Mouse (Mus musculus): ENCODE measurements at regions not wholly inside any gene's neighbourhood (a gene's known extent, or its start where the extent isn't known, plus 50 kb on each side); places are given as distances from the start of the nearest gene placed in this dataset.
A peak's percentile ranks its signal among the peaks of the same experiment; 100 is the strongest.
"Not testable (repeated sequence)": the region's sequence is repeated elsewhere in the genome, so short reads cannot be mapped to it uniquely, and the experiment has no call there.

DNA sequence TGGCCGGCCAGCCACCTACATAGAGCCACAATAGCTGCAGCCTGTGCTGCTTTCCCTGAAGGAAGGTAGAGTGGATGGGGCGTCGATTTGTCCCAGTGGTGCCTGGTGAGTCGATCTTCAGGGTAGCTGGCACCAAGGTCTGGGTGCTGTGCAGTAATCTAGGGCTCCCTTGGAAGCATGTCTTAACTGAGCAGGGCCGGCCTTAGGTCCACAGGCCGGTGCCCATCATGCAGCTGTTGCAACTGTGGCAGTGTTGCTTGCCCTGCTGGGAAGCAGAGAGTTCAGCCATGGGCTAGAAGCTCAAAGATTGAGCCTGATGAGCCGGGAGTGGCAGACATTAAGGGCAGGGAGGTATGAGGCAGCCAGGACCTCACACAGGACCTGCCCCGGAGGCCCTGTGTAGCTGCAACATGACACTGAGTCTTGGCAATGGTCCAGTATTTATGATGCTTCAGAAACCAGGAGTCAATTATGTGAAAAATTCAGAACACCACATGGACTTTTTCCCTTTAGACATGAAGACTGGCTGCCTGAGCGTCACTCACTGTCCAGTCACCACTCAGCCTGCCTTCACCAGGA lies 488.3 kb upstream of the Dab2 start:
- no peaks in the 10 kb centered on the region; the same call in 1 of the 2 replicates for H3K9me3 ChIP-seq
- no peak overlapping the region for H3K9ac ChIP-seq
- no peak overlapping the region for H3K27ac ChIP-seq (replicated peaks)
- no peak for ATAC-seq (ENCODE audit: extremely low read depth, insufficient number of reproducible peaks, low FRiP score, low TSS enrichment)
- no peak overlapping the region for H3K4me2 ChIP-seq
- 67% methylated on average over 9 of the region's 9 CpGs for WGBS
- peaks cover 5% of the 10 kb centered on the region; the same call in 1 of the 2 replicates for H3K4me1 ChIP-seq
- no peak overlapping the region for H3K4me3 ChIP-seq
- no peaks in the 10 kb centered on the region for H3K36me3 ChIP-seq
- no peaks in the 10 kb centered on the region for H3K27me3 ChIP-seq (replicated peaks)

DNA sequence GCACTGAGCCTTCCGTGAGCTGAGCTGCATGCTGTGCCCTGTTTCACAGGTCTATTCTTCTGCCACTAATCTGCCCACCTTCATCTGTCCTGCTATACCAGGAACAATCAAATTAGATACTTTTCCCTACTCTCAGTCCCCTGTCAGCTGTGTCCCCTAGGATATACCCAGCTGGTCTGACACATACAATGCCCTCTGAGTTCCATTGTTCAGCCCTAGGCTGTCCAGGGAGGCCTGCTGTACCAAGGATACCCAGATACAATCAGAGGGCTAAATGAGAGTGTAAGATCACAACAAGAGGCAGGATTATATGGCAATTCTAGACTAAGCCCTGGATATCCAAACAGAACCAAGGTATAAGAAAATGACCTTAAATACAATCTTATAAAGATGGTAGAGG lies 487.6 kb upstream of the Dab2 start:
- Histone ChIP-seq H3K4me3 (no peak overlapping the region), H3K4me1 (peaks cover 5% of the 10 kb centered on the region; the same call in 1 of the 2 replicates), H3K9ac (no peak overlapping the region), H3K27me3 (replicated peaks) (no peaks in the 10 kb centered on the region), H3K9me3 (no peaks in the 10 kb centered on the region; the same call in 1 of the 2 replicates), H3K4me2 (no peak overlapping the region), H3K27ac (replicated peaks) (no peak overlapping the region), H3K36me3 (no peaks in the 10 kb centered on the region)
- 72% methylated on average over 1 of the region's 1 CpGs for WGBS
- no peak for ATAC-seq (ENCODE audit: extremely low read depth, insufficient number of reproducible peaks, low FRiP score, low TSS enrichment)

DNA sequence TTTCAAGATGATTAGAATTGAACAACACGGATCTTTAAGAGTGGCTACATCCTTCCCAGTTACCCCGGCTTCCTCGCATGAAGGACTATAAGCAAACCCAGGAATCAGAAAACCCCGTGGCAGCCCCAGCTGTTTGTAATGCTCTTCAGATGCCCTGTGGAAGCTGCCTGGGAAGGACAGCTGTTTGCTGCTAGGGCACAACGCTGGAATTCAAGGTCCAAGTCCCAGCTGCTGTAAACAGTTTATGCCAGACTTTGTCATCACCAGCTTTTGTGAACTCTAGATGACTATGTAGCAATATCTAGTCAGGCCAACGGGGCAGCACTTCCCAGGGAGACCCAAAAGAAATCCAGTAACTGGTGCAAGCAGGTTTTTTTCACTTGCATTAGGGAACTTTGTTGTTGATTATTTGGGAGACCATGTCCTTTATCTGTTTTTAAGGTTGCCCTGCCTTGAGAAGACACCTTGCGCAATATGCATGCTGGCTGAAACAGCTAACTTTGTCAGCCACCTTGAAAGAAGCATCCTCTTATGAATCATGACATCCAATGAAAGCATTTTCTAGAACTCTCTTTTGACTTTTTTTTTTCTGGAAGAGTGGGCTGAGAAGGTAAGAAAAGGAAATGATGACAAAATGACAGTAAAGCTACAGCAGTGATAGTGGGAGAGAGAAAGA lies 481.5 kb upstream of the Dab2 start:
- Histone ChIP-seq H3K4me3 (no peak overlapping the region), H3K27ac (replicated peaks) (no peak overlapping the region), H3K9ac (no peak overlapping the region), H3K4me1 (no peaks in the 10 kb centered on the region), H3K9me3 (no peaks in the 10 kb centered on the region), H3K27me3 (replicated peaks) (no peaks in the 10 kb centered on the region), H3K36me3 (no peaks in the 10 kb centered on the region), H3K4me2 (no peak overlapping the region)
- ATAC-seq (ENCODE audit: extremely low read depth, insufficient number of reproducible peaks, low FRiP score, low TSS enrichment), result no peak
- 61% methylated on average over 7 of the region's 7 CpGs for WGBS

DNA sequence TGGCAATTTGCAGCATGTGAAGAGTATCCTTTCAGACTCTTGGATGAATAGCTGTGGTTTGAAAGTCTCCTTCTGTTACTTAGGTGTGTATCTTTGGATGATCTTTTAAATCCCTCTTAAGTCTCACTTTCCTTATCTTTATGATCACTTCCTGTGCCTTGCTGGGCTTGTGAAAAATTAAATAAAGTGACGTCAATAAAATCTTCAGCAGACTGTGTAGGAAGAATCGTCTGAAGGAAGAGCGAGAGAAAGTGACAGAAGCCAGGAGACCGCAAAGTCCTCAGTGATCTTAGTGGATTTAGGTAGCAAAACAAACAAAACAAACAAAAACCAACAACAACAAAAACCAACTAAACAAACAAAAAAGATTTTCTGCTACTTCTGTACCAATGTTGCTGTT lies 459.6 kb upstream of the Dab2 start:
- Histone ChIP-seq H3K27ac (replicated peaks) (no peak overlapping the region), H3K4me1 (no peaks in the 10 kb centered on the region), H3K4me2 (no peak overlapping the region), H3K4me3 (no peak overlapping the region), H3K9me3 (no peaks in the 10 kb centered on the region), H3K27me3 (replicated peaks) (no peaks in the 10 kb centered on the region), H3K36me3 (no peaks in the 10 kb centered on the region), H3K9ac (no peak overlapping the region)
- WGBS, result 70% methylated on average over 4 of the region's 4 CpGs
- no peak for ATAC-seq (ENCODE audit: extremely low read depth, insufficient number of reproducible peaks, low FRiP score, low TSS enrichment)

DNA sequence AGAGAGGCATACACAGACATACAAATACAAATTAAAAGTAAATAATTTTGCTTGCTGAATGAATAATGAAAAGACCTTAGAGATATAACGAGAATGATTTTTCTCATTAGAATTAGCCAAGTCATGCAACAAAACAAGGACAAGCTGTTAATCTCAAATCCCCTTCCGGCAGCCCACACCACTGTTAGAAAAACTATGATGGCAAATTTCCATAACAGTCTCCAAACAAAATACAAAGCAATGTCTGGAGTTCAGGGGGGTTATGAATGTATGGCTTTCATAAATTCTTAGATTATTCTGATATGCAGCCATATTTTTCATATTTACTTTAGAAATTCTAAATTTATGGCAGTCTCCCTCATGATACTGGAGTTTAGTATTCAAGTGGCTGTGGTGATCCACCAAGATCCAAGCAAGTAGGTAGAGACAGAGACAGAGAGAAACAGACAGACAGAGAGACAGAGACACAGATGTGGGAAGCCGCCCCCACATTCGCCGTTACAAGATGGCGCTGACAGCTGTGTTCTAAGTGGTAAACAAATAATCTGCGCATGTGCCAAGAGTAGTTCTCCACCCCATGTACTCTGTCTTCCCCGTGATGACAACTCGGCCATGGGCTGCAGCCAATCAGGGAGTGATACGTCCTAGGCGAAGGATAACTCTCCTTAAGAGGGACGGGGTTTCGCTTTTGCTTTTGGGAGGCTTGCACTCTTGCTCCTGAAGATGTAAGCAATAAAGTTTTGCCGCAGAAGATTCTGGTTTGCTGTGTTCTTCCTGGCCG lies 458.0 kb upstream of the Dab2 start:
- H3K4me3 ChIP-seq; H3K36me3 ChIP-seq; H3K27ac ChIP-seq (replicated peaks); ATAC-seq (ENCODE audit: extremely low read depth, insufficient number of reproducible peaks, low FRiP score, low TSS enrichment); H3K4me2 ChIP-seq; H3K9me3 ChIP-seq; H3K4me1 ChIP-seq; H3K9ac ChIP-seq; H3K27me3 ChIP-seq (replicated peaks): not testable (repeated sequence)
- 80% methylated on average over 15 of the region's 15 CpGs for WGBS

DNA sequence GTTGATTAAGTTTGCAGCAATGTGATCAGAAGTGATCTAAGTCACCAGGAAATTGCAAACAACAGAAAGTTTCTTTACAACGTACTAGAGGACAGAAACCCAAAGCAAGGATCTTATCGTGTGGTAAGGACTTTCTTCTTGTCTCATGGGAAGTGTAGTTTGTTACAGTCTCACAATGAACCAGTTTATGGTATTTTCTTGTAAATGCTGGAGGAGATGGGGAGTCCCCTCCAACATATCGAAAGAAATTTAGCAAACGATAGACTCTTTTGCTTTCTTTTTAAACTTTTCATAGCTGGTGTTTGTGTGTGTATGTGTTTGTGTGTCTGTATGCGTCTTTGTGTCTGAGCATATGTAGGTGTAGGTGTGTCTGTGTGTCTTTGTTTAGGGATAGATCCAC lies 453.0 kb upstream of the Dab2 start:
- Histone ChIP-seq H3K9me3 (no peaks in the 10 kb centered on the region), H3K4me1 (no peaks in the 10 kb centered on the region), H3K27me3 (replicated peaks) (no peaks in the 10 kb centered on the region), H3K36me3 (no peaks in the 10 kb centered on the region), H3K4me3 (no peak overlapping the region), H3K9ac (no peak overlapping the region), H3K4me2 (no peak overlapping the region), H3K27ac (replicated peaks) (no peak overlapping the region)
- ATAC-seq (ENCODE audit: extremely low read depth, insufficient number of reproducible peaks, low FRiP score, low TSS enrichment), result no peak
- 78% methylated on average over 5 of the region's 5 CpGs for WGBS

DNA sequence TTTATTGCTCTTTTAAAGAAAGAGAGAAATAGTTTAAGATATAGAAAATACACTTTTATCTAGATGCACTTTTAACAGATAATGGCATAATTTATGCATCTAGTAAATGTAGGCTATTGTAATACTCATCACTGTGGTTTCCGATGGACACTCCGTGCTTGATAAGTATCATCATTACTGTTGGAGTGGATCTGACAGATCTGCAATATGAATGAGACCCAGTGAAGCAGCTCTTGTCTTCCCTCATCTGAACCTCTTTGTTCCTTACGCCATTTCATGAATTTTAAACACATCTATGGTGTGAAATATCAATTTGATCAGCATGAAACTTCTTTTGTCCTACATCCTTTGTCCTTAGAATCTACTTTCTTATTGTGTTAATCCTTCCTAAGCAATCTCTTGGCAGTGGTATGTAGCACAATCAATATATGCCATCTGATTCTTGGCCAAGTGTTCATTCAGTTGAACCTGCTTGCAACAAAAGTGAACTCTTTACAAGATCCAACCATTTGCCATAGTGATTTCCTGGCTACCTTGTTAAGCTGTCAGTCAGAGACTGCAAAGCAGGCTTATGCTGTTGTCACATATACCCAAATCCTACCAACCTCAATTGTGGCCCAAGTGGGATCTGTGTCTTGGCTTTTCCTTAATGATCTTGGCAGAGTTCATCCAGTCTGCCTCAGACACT lies 452.0 kb upstream of the Dab2 start:
- Histone ChIP-seq H3K27me3 (replicated peaks) (no peaks in the 10 kb centered on the region), H3K4me1 (0 out of 2 replicates have a peak, but pooled peaks cover 1% of the 10 kb centered on the region), H3K4me2 (no peak overlapping the region), H3K9ac (no peak overlapping the region), H3K36me3 (no peaks in the 10 kb centered on the region), H3K4me3 (no peak overlapping the region), H3K9me3 (no peaks in the 10 kb centered on the region), H3K27ac (replicated peaks) (no peak overlapping the region)
- ATAC-seq (ENCODE audit: extremely low read depth, insufficient number of reproducible peaks, low FRiP score, low TSS enrichment), result no peak
- WGBS, result 83% methylated on average over 3 of the region's 3 CpGs

DNA sequence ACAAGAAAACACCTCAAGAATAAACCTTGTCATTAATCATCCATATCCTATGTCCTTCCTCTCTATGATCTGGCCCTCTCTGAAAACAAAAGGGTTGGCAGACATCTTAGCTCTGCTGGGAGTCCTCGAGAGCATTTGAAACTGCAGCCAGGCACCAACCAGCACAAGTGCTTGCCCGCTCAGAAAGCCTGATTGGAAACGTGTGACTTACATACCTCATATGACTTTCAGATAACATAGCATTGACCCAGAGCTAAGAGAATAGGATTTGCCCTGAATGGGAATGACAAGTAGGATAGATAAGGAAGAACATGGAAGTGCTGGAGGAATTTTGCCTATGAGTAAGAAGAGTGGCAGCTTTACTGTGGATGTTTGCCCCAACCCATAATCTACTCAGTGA lies 447.1 kb upstream of the Dab2 start:
- WGBS, result 9% methylated on average over 3 of the region's 3 CpGs
- no peaks in the 10 kb centered on the region for H3K36me3 ChIP-seq
- H3K9ac ChIP-seq, result no peak overlapping the region
- peak overlapping the region; percentile 42; the same call in 1 of the 2 replicates for H3K27ac ChIP-seq (replicated peaks)
- H3K27me3 ChIP-seq (replicated peaks), result no peaks in the 10 kb centered on the region
- ATAC-seq (ENCODE audit: extremely low read depth, insufficient number of reproducible peaks, low FRiP score, low TSS enrichment), result no peak
- H3K4me2 ChIP-seq, result no peak overlapping the region; the same call in 1 of the 2 replicates
- H3K9me3 ChIP-seq, result no peaks in the 10 kb centered on the region
- 0 out of 2 replicates have a peak, but pooled peaks cover 4% of the 10 kb centered on the region for H3K4me1 ChIP-seq
- no peak overlapping the region for H3K4me3 ChIP-seq

DNA sequence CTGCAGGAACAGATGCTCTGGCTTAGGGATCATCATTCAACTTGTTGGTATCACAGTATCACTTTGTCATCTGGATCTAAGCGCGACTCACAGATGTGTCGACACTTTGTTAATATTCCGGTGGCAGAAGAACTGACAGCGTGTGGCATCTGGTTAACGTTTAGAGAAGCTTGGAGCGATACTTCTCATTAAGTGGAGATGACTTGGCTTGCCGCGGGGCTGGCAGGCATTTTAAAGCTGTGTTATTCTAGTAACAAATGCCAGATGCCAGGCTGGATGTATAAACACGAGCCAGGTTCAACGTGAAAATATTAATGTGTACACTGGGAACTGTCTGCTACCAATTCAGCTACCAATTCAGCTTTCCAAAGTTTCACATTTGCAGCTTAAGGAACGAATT lies 430.3 kb upstream of the Dab2 start:
- no peaks in the 10 kb centered on the region for H3K36me3 ChIP-seq
- no peaks in the 10 kb centered on the region for H3K27me3 ChIP-seq (replicated peaks)
- H3K4me1 ChIP-seq, result peaks cover 13% of the 10 kb centered on the region; the same call in 1 of the 2 replicates
- peak overlapping the region; percentile 62 for H3K4me2 ChIP-seq
- no peak overlapping the region for H3K27ac ChIP-seq (replicated peaks)
- 20% methylated on average over 12 of the region's 12 CpGs for WGBS
- no peak for ATAC-seq (ENCODE audit: extremely low read depth, insufficient number of reproducible peaks, low FRiP score, low TSS enrichment)
- H3K9me3 ChIP-seq, result no peaks in the 10 kb centered on the region
- peak overlapping the region; percentile 14 for H3K4me3 ChIP-seq
- H3K9ac ChIP-seq, result no peak overlapping the region

DNA sequence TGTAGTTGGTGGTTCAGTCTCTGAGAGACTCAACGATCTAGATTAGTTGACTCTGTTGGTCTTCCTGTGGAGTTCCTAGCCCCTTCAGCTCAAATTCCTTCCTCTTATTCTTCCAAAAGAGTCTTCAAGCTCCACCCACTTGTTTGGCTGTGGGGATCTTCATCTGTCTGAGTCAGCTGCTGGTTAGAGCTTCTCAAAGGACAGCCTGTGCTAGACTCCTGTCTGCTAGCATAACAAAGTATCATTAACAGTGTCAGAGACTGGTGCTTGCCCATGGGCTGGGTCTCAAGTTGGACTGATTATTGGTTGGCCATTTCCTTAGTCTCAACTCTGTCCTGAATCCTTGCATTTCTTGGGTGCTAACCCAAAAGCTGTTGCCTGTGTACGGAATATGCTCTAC lies 429.7 kb upstream of the Dab2 start:
- Histone ChIP-seq H3K27ac (replicated peaks) (no peak overlapping the region), H3K27me3 (replicated peaks) (no peaks in the 10 kb centered on the region), H3K4me1 (peaks cover 13% of the 10 kb centered on the region; the same call in 1 of the 2 replicates), H3K4me3 (peak overlapping the region; percentile 14; the same call in 1 of the 2 replicates), H3K36me3 (no peaks in the 10 kb centered on the region), H3K9me3 (no peaks in the 10 kb centered on the region), H3K9ac (no peak overlapping the region), H3K4me2 (peak overlapping the region; percentile 62)
- 59% methylated on average over 2 of the region's 2 CpGs for WGBS
- no peak for ATAC-seq (ENCODE audit: extremely low read depth, insufficient number of reproducible peaks, low FRiP score, low TSS enrichment)

DNA sequence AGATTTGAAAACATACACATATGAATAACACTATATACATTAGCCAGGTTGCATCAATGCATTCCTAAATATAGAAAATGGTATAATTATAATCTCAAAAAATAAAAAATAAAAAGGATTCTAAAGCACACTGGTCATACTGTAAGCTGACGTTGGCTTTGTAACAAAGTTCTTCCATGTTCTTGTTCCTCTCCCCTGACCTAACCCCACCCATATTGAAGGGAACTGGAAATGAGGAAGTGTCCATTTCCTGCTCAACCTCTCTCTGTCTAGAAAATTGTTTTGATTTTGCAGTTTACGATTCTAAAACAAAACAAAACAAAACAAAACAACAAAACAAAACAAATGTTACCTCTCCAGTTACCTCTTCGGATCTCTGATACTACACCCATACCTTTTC lies 427.5 kb upstream of the Dab2 start:
- WGBS, result 65% methylated on average over 3 of the region's 3 CpGs
- no peaks in the 10 kb centered on the region for H3K36me3 ChIP-seq
- H3K27me3 ChIP-seq (replicated peaks), result no peaks in the 10 kb centered on the region
- no peaks in the 10 kb centered on the region for H3K9me3 ChIP-seq
- peaks cover 13% of the 10 kb centered on the region; the same call in 1 of the 2 replicates for H3K4me1 ChIP-seq
- no peak overlapping the region for H3K9ac ChIP-seq
- H3K4me3 ChIP-seq, result no peak overlapping the region
- no peak for ATAC-seq (ENCODE audit: extremely low read depth, insufficient number of reproducible peaks, low FRiP score, low TSS enrichment)
- no peak overlapping the region for H3K27ac ChIP-seq (replicated peaks)
- no peak overlapping the region for H3K4me2 ChIP-seq
